Mouse (Mus musculus): ENCODE measurements around the gene Rdh16. TPM values are rescaled to one million over a fixed set of nuclear protein-coding genes. Genes with fewer than 3 reads are reported as not detected.
"Not testable (repeated sequence)": the region's sequence is repeated elsewhere in the genome, so short reads cannot be mapped to it uniquely, and the experiment has no call there.

The Rdh16 gene
- total RNA-seq, 2 experiments from 2014 or later, result 0.11 TPM; not detected in 1

GRCm38 (mm10) chr10:127893163-127894022 lies 92.4 kb downstream of the Rdh16 start:
- not testable (repeated sequence) for DNase-seq (ENCODE audit: low spot score in 2 of 2)

Other genes starting within 250 kb of the Rdh16 start
- 100 to 1,000 TPM; 263 to 291 TPM for gene Lrp1, start 180.0 kb upstream of the Rdh16 start, total RNA-seq (2021)
- gene Stat6, start 158.2 kb upstream of the Rdh16 start, total RNA-seq (2021), result 1 to 10 TPM; 6.9 to 7.1 TPM
- gene Nemp1, start 134.3 kb upstream of the Rdh16 start, total RNA-seq (2021), result 1 to 10 TPM; 4.0 to 5.5 TPM
- 10 to 100 TPM; 32.3 to 36.2 TPM for gene Nab2, start 132.6 kb upstream of the Rdh16 start, total RNA-seq (2021)
- under 1 TPM; 0.55 to 0.98 TPM for gene Myo1a, start 96.0 kb upstream of the Rdh16 start, total RNA-seq (2021)
- 1 to 10 TPM; 5.7 to 6.9 TPM for gene Tac2, start 76.7 kb upstream of the Rdh16 start, total RNA-seq (2021)
- gene Zbtb39, start 61.6 kb upstream of the Rdh16 start, total RNA-seq (2021), result 10 to 100 TPM; 10.4 to 10.7 TPM
- gene Gpr182, start 49.4 kb upstream of the Rdh16 start, total RNA-seq (2021), result 1 to 10 TPM; 1.0 to 1.8 TPM
- under 1 TPM; 0.16 TPM for gene Rdh1, start 41.4 kb upstream of the Rdh16 start, total RNA-seq (2021)
- gene Rdh16f1, start 41.4 kb upstream of the Rdh16 start, total RNA-seq (2021), result under 1 TPM in 1 of 2 experiments, not detected in 1; 0.23 TPM
- gene Rdh9, start 24.8 kb upstream of the Rdh16 start, total RNA-seq (2021), result under 1 TPM; 0.33 to 0.50 TPM
- gene Rdh19, start 48.8 kb downstream of the Rdh16 start, total RNA-seq (2021), result not detected
- gene Rdh16f2, start 65.3 kb downstream of the Rdh16 start, total RNA-seq (2021), result not detected
- gene Rdh7, start 87.7 kb downstream of the Rdh16 start, total RNA-seq (2021), result not detected
- gene Sdr9c7, start 97.4 kb downstream of the Rdh16 start, total RNA-seq (2021), result not detected
- not detected for gene Hsd17b6, start 206.5 kb downstream of the Rdh16 start, total RNA-seq (2021)
- gene Prim1, start 214.0 kb downstream of the Rdh16 start, total RNA-seq (2021), result 1 to 10 TPM; 8.0 to 9.7 TPM
- 100 to 1,000 TPM; 350 to 389 TPM for gene Naca, start 234.4 kb downstream of the Rdh16 start, total RNA-seq (2021)

Measured in layer of hippocampus, postnatal 10 days (tissue).